Mouse (Mus musculus) CD4-positive, CD25-positive, alpha-beta regulatory T cell, adult 9 weeks (primary cell): ENCODE results near the gene Mcm2. TPM values are rescaled to one million over a fixed set of nuclear protein-coding genes. Genes with fewer than 3 reads are reported as not detected.

Source experiments
- polyA plus RNA-seq: library from polyadenylated mRNA; unstranded; fragments of 100-300 nt; shearing (Covaris generic); gene quantifications from one replicate; pipeline ENCODE4 v1.2.1, GENCODE M21; 2017

Gene Mcm2
- 76.1 TPM for polyA plus RNA-seq

GRCm38 (mm10) chr6:88898534-88899048 is at the start of gene Mcm2:
Gene Mcm2 (minus strand): TSS chr6:88898780.

DNA sequence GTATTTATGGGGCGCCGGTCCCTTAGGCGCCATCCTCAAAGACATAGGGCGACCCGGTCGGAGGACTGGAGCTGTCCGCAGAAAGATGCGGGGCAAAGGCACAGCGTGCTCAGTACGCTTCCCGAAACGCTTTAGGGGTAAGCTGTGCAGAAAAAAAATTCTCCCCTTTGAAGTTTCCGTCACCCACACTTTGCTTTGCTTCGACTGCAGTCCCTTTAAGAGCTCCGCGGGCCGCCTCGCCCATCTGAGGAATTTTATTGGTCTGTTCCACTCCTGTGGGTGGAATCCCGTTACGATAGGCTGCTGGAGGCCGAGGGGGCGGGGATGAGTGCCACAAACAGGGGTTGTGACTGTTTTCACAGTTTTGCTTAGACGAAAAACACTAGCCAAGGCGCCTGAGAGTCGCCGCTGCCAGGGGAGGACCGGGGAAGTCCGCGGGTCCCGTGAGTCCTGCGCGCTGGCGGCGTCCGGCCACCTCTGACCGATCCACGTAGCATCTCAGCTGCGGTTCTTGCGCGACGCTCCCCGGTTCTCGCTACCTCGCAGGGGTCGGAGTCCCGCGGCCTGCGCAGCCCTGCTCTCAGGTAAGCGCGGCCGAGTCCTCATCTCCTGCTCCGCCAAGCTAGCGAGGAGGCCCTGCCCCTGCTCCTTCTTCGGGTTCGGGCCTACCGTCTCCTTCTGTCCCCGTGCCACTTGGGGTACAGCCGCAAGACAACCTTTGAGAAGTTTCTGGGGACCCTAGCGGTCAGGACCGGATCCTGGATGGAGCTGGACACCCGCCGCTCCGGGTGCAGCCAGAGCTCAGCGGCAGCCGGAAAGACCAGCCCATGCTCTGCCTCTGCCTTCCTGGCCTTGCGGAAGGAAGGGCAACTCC is 3.6 kb upstream of the Mcm2 start, which contains the start of gene Tpra1:
Gene Tpra1, plus strand, starts transcription at position 305 of the 874 bp plus-strand sequence.

GRCm38 (mm10) chr6:88874868-88875508 is 23.6 kb downstream of the Mcm2 start, which contains the start of gene Podxl2:
Gene Podxl2 (minus strand): TSS chr6:88875044.

GRCm38 (mm10) chr6:88841781-88842689 is 56.5 kb downstream of the Mcm2 start, which contains the start of gene Abtb1:
Gene Abtb1 (minus strand): TSS chr6:88841984.

Other genes starting within 250 kb of the Mcm2 start
- 0.43 TPM for gene Mgll, start 174.4 kb downstream of the Mcm2 start, polyA plus RNA-seq
- 104 TPM for gene Abtb1, start 56.8 kb downstream of the Mcm2 start, polyA plus RNA-seq
- not detected for gene Podxl2, start 23.7 kb downstream of the Mcm2 start, polyA plus RNA-seq
- gene Tpra1, start 3.5 kb upstream of the Mcm2 start, polyA plus RNA-seq: 124 TPM